Mouse (Mus musculus) kidney, adult 2 months (tissue): Measurements from ENCODE around the gene Ankrd33b.

Experiments used
- CTCF ChIP-seq: fragments of 200-500 bp; conservative IDR thresholded peaks from 2 replicates; pipeline ENCODE4 v1.5.1; 2011; ENCODE audit warnings: low read depth, mild to moderate bottlenecking, control low read depth, low read length, moderate library complexity, mixed read lengths; ENCODE audit not compliant: insufficient read depth, insufficient read length
- POLR2A ChIP-seq: fragments of 200-500 bp; IDR thresholded peaks from one replicate; pipeline ENCODE4 v1.6.1; 2011; ENCODE audit warnings: low read depth, low read length, control low read depth

DNA sequence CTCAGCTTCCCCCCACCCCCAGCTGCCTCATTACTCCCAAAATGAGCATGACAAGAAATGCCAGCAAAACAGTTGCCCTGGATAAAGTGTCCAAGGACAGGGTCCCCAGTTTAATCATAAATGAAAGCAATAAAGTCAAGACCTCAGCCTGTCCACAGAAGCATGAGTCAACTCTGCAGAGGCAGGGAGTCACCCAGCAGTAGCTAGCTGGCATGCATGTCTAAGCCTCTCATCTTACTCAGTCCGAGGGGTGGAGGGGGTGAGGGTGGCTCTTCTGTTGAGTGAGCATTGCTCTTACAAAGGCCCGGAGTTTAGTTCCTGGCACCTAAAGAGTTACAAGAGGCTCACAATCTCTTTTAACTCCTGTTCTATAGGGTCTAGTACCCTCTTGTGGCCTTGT is 55.5 kb downstream of the Ankrd33b start:
- TF ChIP-seq CTCF (no peak), POLR2A (no peak)
